Mouse (Mus musculus) lung, postnatal 0 days (tissue): ENCODE measurements at regions not wholly inside any gene's neighbourhood (a gene's known extent, or its start where the extent isn't known, plus 50 kb on each side); places are given as distances from the start of the nearest gene placed in this dataset.
A peak's percentile ranks its signal among the peaks of the same experiment; 100 is the strongest.

Experiments used
- ATAC-seq: fragments of 200-750 bp; cut with Nextera tagmentation; 2 replicates; pipeline ENCODE4 v1.8.0; 2017; ENCODE audit warnings: moderate library complexity
- DNase-seq: peaks from one replicate; pipeline ENCODE4 v3.0.0-alpha.2; 2016; ENCODE audit warnings: low spot score
- H3K27ac ChIP-seq: fragments of 300-500 bp; sonication (generic); 2 replicates; pipeline ENCODE4 v1.5.1; 2014; ENCODE audit warnings: antibody characterized with exemption, mild to moderate bottlenecking, low read length, mixed read lengths
- H3K27me3 ChIP-seq: fragments of 300-500 bp; sonication (generic); replicated peaks from 2 replicates; pipeline ENCODE4 v1.6.1; 2014; ENCODE audit warnings: low read length, mixed read lengths; ENCODE audit not compliant: insufficient read depth
- H3K36me3 ChIP-seq: fragments of 300-500 bp; sonication (generic); 2 replicates; pipeline ENCODE4 v1.6.1; 2014; ENCODE audit warnings: low read length, mixed read lengths; ENCODE audit not compliant: insufficient read depth
- H3K4me1 ChIP-seq: fragments of 300-500 bp; sonication (generic); 2 replicates; pipeline ENCODE4 v1.6.1; 2014; ENCODE audit warnings: antibody characterized with exemption, low read depth, low read length, mixed read lengths; ENCODE audit not compliant: insufficient read depth
- H3K4me2 ChIP-seq: fragments of 300-500 bp; sonication (generic); replicated peaks from 2 replicates; pipeline ENCODE4 v1.6.1; 2014; ENCODE audit warnings: low read depth, mild to moderate bottlenecking, low read length, moderate library complexity, mixed read lengths
- H3K4me3 ChIP-seq: fragments of 300-500 bp; sonication (generic); 2 replicates; pipeline ENCODE4 v1.5.1; 2014; ENCODE audit warnings: low read depth, low read length
- H3K9ac ChIP-seq: fragments of 300-500 bp; sonication (generic); replicated peaks from 2 replicates; pipeline ENCODE4 v1.6.1; 2014; ENCODE audit warnings: low read depth, mild to moderate bottlenecking
- H3K9me3 ChIP-seq: fragments of 300-500 bp; sonication (generic); 2 replicates; pipeline ENCODE4 v1.6.1; 2016; ENCODE audit warnings: low read length, mixed read lengths
- CTCF ChIP-seq: IDR thresholded peaks from 2 replicates; pipeline ENCODE4 v1.5.1; 2016; ENCODE audit warnings: antibody characterized with exemption, mild to moderate bottlenecking
- EP300 ChIP-seq: IDR thresholded peaks from 2 replicates; pipeline ENCODE4 v1.6.1; 2016; ENCODE audit warnings: antibody characterized with exemption, mild to moderate bottlenecking, control low read depth
- WGBS: fragments of 180-500 bp; shearing (Covaris S2); extraction: QIAGEN DNeasy Blood & Tissue Kit; methylation state at CpG from one replicate; pipeline ENCODE4 v1.1.7; 2014; 5-methylcytosine and 5-hydroxymethylcytosine counted together

DNA sequence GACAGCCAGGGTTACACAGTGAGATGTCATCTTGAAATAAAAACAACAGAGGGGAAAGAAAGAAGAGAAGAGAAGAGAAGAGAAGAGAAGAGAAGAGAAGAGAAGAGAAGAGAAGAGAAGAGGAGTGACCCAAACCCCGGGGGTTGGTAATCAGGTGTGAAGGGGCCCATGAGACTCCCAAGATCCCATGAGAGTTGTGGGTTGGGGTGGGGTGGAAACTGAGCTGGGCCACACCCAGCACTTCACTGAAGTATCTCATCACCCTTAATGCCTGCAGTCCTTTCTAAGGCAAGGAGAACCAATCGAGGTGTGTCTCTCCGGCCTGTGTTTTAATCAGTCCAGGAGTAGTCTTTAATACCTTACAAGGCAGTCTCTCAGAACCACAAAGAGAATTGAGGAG is 201.5 kb upstream of the Afdn start:
- 53% methylated on average over 3 of the region's 3 CpGs for WGBS

DNA sequence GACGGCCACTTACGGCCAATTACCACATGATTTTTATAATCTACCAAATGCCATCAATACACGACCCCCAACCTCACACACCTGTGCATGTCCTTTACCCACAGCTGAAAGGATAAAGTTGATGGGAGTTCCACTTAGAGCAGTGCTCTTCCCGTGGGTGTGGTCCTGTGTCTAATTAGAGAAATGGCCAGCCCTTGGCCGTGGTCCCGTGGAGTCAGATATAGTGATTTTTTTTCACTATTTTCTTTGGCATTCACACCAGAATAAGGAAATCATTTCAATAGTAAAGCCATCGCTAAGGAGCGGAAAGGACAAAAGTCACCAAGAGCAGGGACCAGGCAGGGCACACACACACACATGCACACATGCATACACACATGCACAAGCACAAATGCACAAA is 199.0 kb upstream of the Afdn start:
- WGBS: 68% methylated on average over 8 of the region's 8 CpGs

More for the DNA sequence above, 201.5 kb upstream of the Afdn start:
- TF ChIP-seq CTCF (no peak), EP300 (no peak)
- Histone ChIP-seq H3K27me3 (no peaks in the 10 kb centered on the region), H3K9me3 (no peaks in the 10 kb centered on the region), H3K4me2 (no peak overlapping the region), H3K36me3 (no peaks in the 10 kb centered on the region), H3K4me3 (no peak overlapping the region), H3K4me1 (peaks cover 7% of the 10 kb centered on the region; the same call in 1 of the 2 replicates), H3K27ac (0 out of 2 replicates have a peak overlapping the region, but pooled peaks have one; percentile 9), H3K9ac (no peak overlapping the region)
- ATAC-seq (0 out of 2 replicates have a peak, but pooled peaks have one; percentile 19), DNase-seq (peak; percentile 23)

GRCm38 (mm10) chr17:13562974-13563373 is 197.4 kb upstream of the Afdn start:
- H3K36me3 ChIP-seq: no peaks in the 10 kb centered on the region
- H3K27ac ChIP-seq: no peak overlapping the region
- DNase-seq (no peak), ATAC-seq (no peak)
- H3K4me2 ChIP-seq: no peak overlapping the region
- no peaks in the 10 kb centered on the region for H3K9me3 ChIP-seq
- no peaks in the 10 kb centered on the region for H3K27me3 ChIP-seq
- no peak overlapping the region for H3K9ac ChIP-seq
- no peak overlapping the region for H3K4me3 ChIP-seq
- H3K4me1 ChIP-seq: peaks cover 7% of the 10 kb centered on the region; the same call in 1 of the 2 replicates
- TF ChIP-seq EP300 (no peak), CTCF (no peak)
- 68% methylated on average over 2 of the region's 2 CpGs for WGBS

More for the DNA sequence above, 199.0 kb upstream of the Afdn start:
- H3K4me3 ChIP-seq: no peak overlapping the region
- no peaks in the 10 kb centered on the region for H3K36me3 ChIP-seq
- H3K27me3 ChIP-seq: no peaks in the 10 kb centered on the region
- H3K27ac ChIP-seq: no peak overlapping the region
- H3K4me1 ChIP-seq: peaks cover 7% of the 10 kb centered on the region; the same call in 1 of the 2 replicates
- H3K9ac ChIP-seq: no peak overlapping the region
- H3K4me2 ChIP-seq: no peak overlapping the region
- H3K9me3 ChIP-seq: no peaks in the 10 kb centered on the region
- TF ChIP-seq CTCF (no peak), EP300 (no peak)
- no peak for ATAC-seq
- DNase-seq: no peak

GRCm38 (mm10) chr17:13564800-13565199 is 195.5 kb upstream of the Afdn start:
- Histone ChIP-seq H3K4me1 (no peaks in the 10 kb centered on the region), H3K9me3 (no peaks in the 10 kb centered on the region), H3K27me3 (no peaks in the 10 kb centered on the region), H3K4me2 (no peak overlapping the region), H3K36me3 (no peaks in the 10 kb centered on the region), H3K9ac (no peak overlapping the region), H3K27ac (no peak overlapping the region), H3K4me3 (no peak overlapping the region)
- no peak for DNase-seq
- no peak for TF ChIP-seq EP300
- TF ChIP-seq CTCF: no peak
- 82% methylated on average over 7 of the region's 7 CpGs for WGBS
- no peak for ATAC-seq

DNA sequence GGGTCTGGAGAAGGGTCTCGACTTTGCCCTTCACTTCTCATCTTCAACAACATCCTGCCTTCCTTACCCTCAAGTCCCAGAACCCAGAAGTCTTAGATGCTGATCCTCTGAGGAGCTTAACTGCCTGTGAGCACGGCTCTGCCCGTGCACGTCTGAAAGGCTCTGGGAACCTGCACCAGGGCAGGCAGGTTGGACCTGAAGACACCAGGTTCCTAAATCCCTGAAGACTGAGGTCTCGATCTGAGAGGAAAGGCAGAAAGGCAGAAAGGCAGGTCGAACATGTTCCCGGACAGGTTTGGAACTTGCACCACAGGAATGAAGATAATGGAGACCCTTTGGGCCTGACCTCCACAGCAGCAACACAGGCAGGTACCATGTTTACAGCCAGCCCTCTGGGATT is 193.7 kb upstream of the Afdn start:
- no peak overlapping the region for H3K27ac ChIP-seq
- no peak overlapping the region for H3K9ac ChIP-seq
- H3K36me3 ChIP-seq: no peaks in the 10 kb centered on the region
- 62% methylated on average over 7 of the region's 7 CpGs for WGBS
- no peaks in the 10 kb centered on the region for H3K4me1 ChIP-seq
- H3K9me3 ChIP-seq: no peaks in the 10 kb centered on the region
- ATAC-seq (no peak), DNase-seq (no peak)
- no peak for TF ChIP-seq CTCF
- no peak for TF ChIP-seq EP300
- no peaks in the 10 kb centered on the region for H3K27me3 ChIP-seq
- H3K4me3 ChIP-seq: no peak overlapping the region
- no peak overlapping the region for H3K4me2 ChIP-seq

DNA sequence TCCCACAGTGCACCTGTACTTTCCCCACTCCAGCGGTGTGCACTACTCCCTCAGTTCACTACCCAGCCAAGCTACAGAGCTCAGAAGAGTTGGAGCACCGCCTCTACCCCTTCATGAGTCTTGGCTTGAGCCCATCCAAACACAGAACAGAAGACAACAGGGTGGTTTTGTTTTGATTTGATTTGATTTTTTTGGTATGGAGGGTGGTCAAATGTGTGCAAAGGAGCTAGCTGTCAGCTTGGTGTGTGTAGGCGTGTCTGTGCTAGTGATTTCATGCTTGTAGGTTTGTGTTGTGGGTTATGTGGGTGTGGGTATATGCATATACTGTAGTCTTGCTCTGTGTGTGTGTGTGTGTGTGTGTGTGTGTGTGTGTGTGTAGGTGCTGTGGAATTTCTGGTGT is 193.2 kb upstream of the Afdn start:
- TF ChIP-seq CTCF (no peak), EP300 (no peak)
- no peak overlapping the region for H3K27ac ChIP-seq
- no peaks in the 10 kb centered on the region for H3K9me3 ChIP-seq
- no peak overlapping the region for H3K4me2 ChIP-seq
- H3K27me3 ChIP-seq: no peaks in the 10 kb centered on the region
- no peak overlapping the region for H3K9ac ChIP-seq
- no peak for DNase-seq
- no peaks in the 10 kb centered on the region for H3K36me3 ChIP-seq
- no peak for ATAC-seq
- no peaks in the 10 kb centered on the region for H3K4me1 ChIP-seq
- no peak overlapping the region for H3K4me3 ChIP-seq
- 81% methylated on average over 3 of the region's 3 CpGs for WGBS

DNA sequence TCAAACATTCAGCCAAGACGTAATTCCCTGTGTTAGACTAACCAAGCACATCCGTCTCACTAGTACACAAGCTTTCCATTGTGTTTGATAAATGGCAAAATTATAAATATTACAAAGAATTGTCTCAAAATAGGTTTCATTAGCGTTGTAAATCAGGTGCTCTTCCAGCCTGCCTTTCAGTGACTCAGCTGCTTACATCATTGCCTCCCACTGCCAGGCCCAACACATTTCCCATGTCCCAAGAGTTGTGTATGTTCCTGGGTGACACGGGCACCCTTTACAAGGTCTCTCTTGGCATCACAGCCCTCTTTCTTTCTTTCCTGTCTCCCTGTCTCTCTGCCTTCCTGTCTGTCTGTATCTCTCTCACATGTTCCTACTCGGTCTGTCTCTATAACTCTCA is 189.5 kb upstream of the Afdn start:
- Histone ChIP-seq H3K36me3 (no peaks in the 10 kb centered on the region), H3K4me1 (no peaks in the 10 kb centered on the region), H3K4me3 (no peak overlapping the region), H3K9ac (no peak overlapping the region), H3K4me2 (no peak overlapping the region), H3K27me3 (no peaks in the 10 kb centered on the region), H3K27ac (no peak overlapping the region), H3K9me3 (no peaks in the 10 kb centered on the region)
- TF ChIP-seq EP300: no peak
- TF ChIP-seq CTCF: no peak
- DNase-seq: no peak
- WGBS: 63% methylated on average over 5 of the region's 5 CpGs
- ATAC-seq: no peak
